Mouse (Mus musculus) CH12.LX (cell line): ENCODE measurements at regions not wholly inside any gene's neighbourhood (a gene's known extent, or its start where the extent isn't known, plus 50 kb on each side); places are given as distances from the start of the nearest gene placed in this dataset.

ENCODE experiments used
- BHLHE40 ChIP-seq: IDR thresholded peaks from 2 replicates; pipeline ENCODE4 v1.6.1; 2011; ENCODE audit warnings: mild to moderate bottlenecking, low read depth, low read length, improper control_type of control experiment
- CTCF ChIP-seq, 2 experiments: IDR thresholded peaks in 1 of 2; conservative IDR thresholded peaks in 1 of 2; 2 replicates each; pipeline ENCODE4 v1.5.1; 2011 to 2012; ENCODE audit warnings: low read depth in 2 of 2, low read length in 2 of 2, improper control_type of control experiment in 1 of 2, inconsistent platforms in 1 of 2, mild to moderate bottlenecking in 1 of 2, moderate library complexity in 1 of 2
- ELF1 ChIP-seq: IDR thresholded peaks from 2 replicates; pipeline ENCODE4 v1.6.1; 2014; ENCODE audit warnings: low read depth, mild to moderate bottlenecking, inconsistent platforms, low read length, improper control_type of control experiment
- MAFK ChIP-seq: IDR thresholded peaks from 2 replicates; pipeline ENCODE4 v1.6.1; 2011; ENCODE audit warnings: low read length, improper control_type of control experiment; ENCODE audit not compliant: insufficient replicate concordance
- MAZ ChIP-seq: IDR thresholded peaks from 2 replicates; pipeline ENCODE4 v1.6.1; 2012; ENCODE audit warnings: low read depth, mild to moderate bottlenecking, inconsistent platforms, low read length, improper control_type of control experiment, moderate library complexity
- MXI1 ChIP-seq: IDR thresholded peaks from 2 replicates; pipeline ENCODE4 v1.6.1; 2011; ENCODE audit warnings: mild to moderate bottlenecking, low read depth, low read length, improper control_type of control experiment
- POLR2A ChIP-seq: IDR thresholded peaks from 2 replicates; pipeline ENCODE4 v1.6.1; 2011; ENCODE audit warnings: low read depth, mild to moderate bottlenecking, improper control_type of control experiment, low read length
- POLR2AphosphoS2 ChIP-seq: IDR thresholded peaks from 2 replicates; pipeline ENCODE4 v1.6.1; 2011; ENCODE audit warnings: low read depth, low read length, improper control_type of control experiment
- RCOR1 ChIP-seq: conservative IDR thresholded peaks from 2 replicates; pipeline ENCODE4 v1.6.1; 2012; ENCODE audit warnings: low read depth, mild to moderate bottlenecking, inconsistent platforms, low read length, improper control_type of control experiment
- UBTF ChIP-seq: IDR thresholded peaks from 2 replicates; pipeline ENCODE4 v1.6.1; 2012; ENCODE audit warnings: low read depth, mild to moderate bottlenecking, inconsistent platforms, low read length, improper control_type of control experiment, moderate library complexity
- USF1 ChIP-seq: IDR thresholded peaks from 2 replicates; pipeline ENCODE4 v1.6.1; 2014; ENCODE audit warnings: low read depth, mild to moderate bottlenecking, inconsistent platforms, low read length, improper control_type of control experiment
- ZKSCAN1 ChIP-seq: IDR thresholded peaks from 2 replicates; pipeline ENCODE4 v1.6.1; 2012; ENCODE audit warnings: low read depth, inconsistent platforms, low read length, improper control_type of control experiment, borderline replicate concordance
- ZNF384 ChIP-seq: IDR thresholded peaks from 2 replicates; pipeline ENCODE4 v1.6.1; 2012; ENCODE audit warnings: low read depth, low read length, improper control_type of control experiment, inconsistent platforms

GRCm38 (mm10) chr5:134797688-134798094, 50.6 kb upstream of the Eln start:
- no peak for TF ChIP-seq CTCF (conservative IDR thresholded peaks at IDR 0.05 in 1 of 2, IDR thresholded peaks at IDR 0.05 in 1 of 2; ENCODE audit: low read depth in 2 of 2, low read length in 2 of 2)
- TF ChIP-seq RCOR1 = no peak
- TF ChIP-seq MXI1 = no peak
- no peak for TF ChIP-seq POLR2AphosphoS2
- no peak for TF ChIP-seq POLR2A
- TF ChIP-seq MAFK = no peak
- no peak for TF ChIP-seq ZKSCAN1
- no peak for TF ChIP-seq BHLHE40
- TF ChIP-seq UBTF = no peak
- no peak for TF ChIP-seq USF1
- no peak for TF ChIP-seq ELF1
- TF ChIP-seq MAZ = no peak
- TF ChIP-seq ZNF384 = no peak
